Mouse (Mus musculus) E14TG2a.4 (cell line): ENCODE measurements at regions not wholly inside any gene's neighbourhood (a gene's known extent, or its start where the extent isn't known, plus 50 kb on each side); places are given as distances from the start of the nearest gene placed in this dataset.

Experiments
- CTCF ChIP-seq: conservative IDR thresholded peaks from 2 replicates; pipeline ENCODE4 v1.5.1; 2014; ENCODE audit warnings: low read length
- POU5F1 ChIP-seq: IDR thresholded peaks from 2 replicates; pipeline ENCODE4 v1.6.1; 2014; ENCODE audit warnings: low read length, borderline replicate concordance

DNA sequence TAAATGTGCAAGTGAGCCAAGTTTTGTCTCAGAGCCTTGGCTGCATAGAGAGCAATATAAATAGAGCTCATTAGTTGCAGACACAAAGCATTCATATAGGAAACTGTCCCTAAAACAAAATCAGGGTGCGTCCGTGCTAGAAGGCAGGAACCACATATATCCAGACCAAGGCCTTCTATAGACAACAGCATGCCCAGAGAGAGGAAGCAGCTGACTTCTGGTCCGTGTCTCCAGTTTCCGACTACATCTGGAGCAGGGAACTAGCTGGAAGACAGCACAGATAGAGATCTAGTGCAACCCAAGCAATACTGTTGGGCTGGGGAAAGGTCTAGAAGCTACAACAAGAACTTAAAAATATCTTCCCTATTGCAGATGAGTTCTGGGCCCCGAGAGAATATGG, 121.0 kb downstream of the Gm12728 start:
- TF ChIP-seq CTCF (no peak), POU5F1 (no peak)
